Mouse (Mus musculus) kidney, postnatal 0 days (tissue): ENCODE results near the gene Hrct1. TPM values are rescaled to one million over a fixed set of nuclear protein-coding genes. Genes with fewer than 3 reads are reported as not detected.
A peak's percentile ranks its signal among the peaks of the same experiment; 100 is the strongest.

ENCODE experiments used
- ATAC-seq: fragments of 200-750 bp; cut with Nextera tagmentation; replicated peaks from 2 replicates; pipeline ENCODE4 v1.8.0; 2017; ENCODE audit warnings: low read depth, moderate number of reproducible peaks, moderate TSS enrichment, moderate library complexity; ENCODE audit not compliant: low FRiP score
- DNase-seq: peaks from one replicate; pipeline ENCODE4 v3.0.0-alpha.2; 2016; ENCODE audit warnings: low spot score
- H3K27ac ChIP-seq: fragments of 300-500 bp; sonication (generic); 2 replicates; pipeline ENCODE4 v1.5.1; 2014; ENCODE audit warnings: mild to moderate bottlenecking
- H3K27me3 ChIP-seq: fragments of 300-500 bp; sonication (generic); 2 replicates; pipeline ENCODE4 v1.6.1; 2014; ENCODE audit warnings: low read length, mixed read lengths; ENCODE audit not compliant: insufficient read depth
- H3K36me3 ChIP-seq: fragments of 300-500 bp; sonication (generic); 2 replicates; pipeline ENCODE4 v1.6.1; 2014; ENCODE audit warnings: low read length, mixed read lengths; ENCODE audit not compliant: insufficient read depth
- H3K4me1 ChIP-seq: fragments of 300-500 bp; sonication (generic); replicated peaks from 2 replicates; pipeline ENCODE4 v1.6.1; 2014; ENCODE audit warnings: antibody characterized with exemption, low read length, mixed read lengths; ENCODE audit not compliant: insufficient read depth
- H3K4me2 ChIP-seq: fragments of 300-500 bp; sonication (generic); 2 replicates; pipeline ENCODE4 v1.6.1; 2014; ENCODE audit warnings: mild to moderate bottlenecking, low read length, moderate library complexity, mixed read lengths
- H3K4me3 ChIP-seq: fragments of 300-500 bp; sonication (generic); replicated peaks from 2 replicates; pipeline ENCODE4 v1.5.1; 2014; ENCODE audit warnings: low read depth, low read length
- H3K9ac ChIP-seq: fragments of 300-500 bp; sonication (generic); 2 replicates; pipeline ENCODE4 v1.6.1; 2014; ENCODE audit warnings: low read depth, low read length
- H3K9me3 ChIP-seq: fragments of 300-500 bp; sonication (generic); replicated peaks from 2 replicates; pipeline ENCODE4 v1.6.1; 2016; ENCODE audit warnings: low read length, inconsistent platforms, mixed read lengths
- CTCF ChIP-seq: IDR thresholded peaks from 2 replicates; pipeline ENCODE4 v1.5.1; 2016; ENCODE audit warnings: antibody characterized with exemption, low read depth, mild to moderate bottlenecking, moderate library complexity
- WGBS: fragments of 180-500 bp; shearing (Covaris S2); extraction: QIAGEN DNeasy Blood & Tissue Kit; methylation state at CpG from one replicate; pipeline ENCODE4 v1.1.7; 2014; 5-methylcytosine and 5-hydroxymethylcytosine counted together
- polyA plus RNA-seq: library from polyadenylated mRNA; unstranded; fragments of >200 nt; fragmentation: Nextera tagmentation; extraction: Ambion mirVana; gene quantifications from 2 replicates; pipeline ENCODE4 v1.2.1, GENCODE M21; 2015

The Hrct1 gene
- polyA plus RNA-seq, 1 experiment from 2014 or later: 3.2 TPM

DNA sequence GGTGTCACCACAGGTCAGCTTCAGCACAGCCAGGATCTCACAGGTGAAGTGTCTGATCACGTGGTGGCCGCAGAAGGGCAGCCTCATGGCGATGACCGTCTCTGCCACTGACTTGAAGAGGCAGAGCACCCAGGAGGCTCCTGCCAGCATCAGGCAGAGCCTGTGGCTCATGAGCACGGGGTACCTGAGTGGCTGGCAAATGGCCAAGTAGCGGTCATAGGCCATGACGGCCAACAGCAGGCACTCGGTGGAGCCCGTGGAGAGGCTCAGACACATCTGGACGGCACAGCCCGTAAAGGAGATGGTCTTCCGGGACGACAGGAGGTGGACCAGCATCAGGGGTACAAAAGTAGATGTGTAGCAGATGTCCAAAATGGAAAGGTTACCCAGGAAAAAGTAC lies 21.0 kb upstream of the Hrct1 start:
- TF ChIP-seq CTCF: no peak
- DNase-seq (no peak), ATAC-seq (no peak)
- Histone ChIP-seq H3K9ac (no peak overlapping the region), H3K4me1 (no peaks in the 10 kb centered on the region), H3K4me2 (no peak overlapping the region), H3K9me3 (no peaks in the 10 kb centered on the region), H3K27me3 (no peaks in the 10 kb centered on the region), H3K4me3 (no peak overlapping the region), H3K36me3 (no peaks in the 10 kb centered on the region), H3K27ac (no peak overlapping the region)
- 67% methylated on average over 13 of the region's 13 CpGs for WGBS

DNA sequence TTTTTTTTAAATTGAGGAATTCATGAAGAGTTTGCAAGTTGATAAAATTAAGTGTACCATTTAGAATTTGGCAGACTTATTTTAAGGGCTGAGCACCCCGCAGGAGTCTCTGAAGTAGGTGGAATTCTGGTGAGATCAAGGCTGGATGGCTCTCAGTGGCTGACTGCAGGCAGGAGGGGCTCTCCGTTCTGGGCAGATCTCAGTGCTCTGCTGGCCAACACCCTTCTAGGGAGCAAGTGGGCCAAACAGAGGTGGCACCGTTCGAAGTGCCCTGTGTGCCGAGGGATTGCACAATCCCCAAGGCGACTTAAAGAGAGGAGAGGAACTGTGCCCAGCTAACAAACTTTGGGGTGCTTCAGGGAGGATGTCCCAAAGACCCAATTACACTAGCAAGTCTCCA lies 17.1 kb upstream of the Hrct1 start, which contains the start of gene Olfr71:
Gene Olfr71 (minus strand): TSS at position 387 of the 400 bp plus-strand sequence.
- H3K27ac ChIP-seq: no peak within 1 kb of the TSS
- no peak for DNase-seq
- ATAC-seq: no peak

DNA sequence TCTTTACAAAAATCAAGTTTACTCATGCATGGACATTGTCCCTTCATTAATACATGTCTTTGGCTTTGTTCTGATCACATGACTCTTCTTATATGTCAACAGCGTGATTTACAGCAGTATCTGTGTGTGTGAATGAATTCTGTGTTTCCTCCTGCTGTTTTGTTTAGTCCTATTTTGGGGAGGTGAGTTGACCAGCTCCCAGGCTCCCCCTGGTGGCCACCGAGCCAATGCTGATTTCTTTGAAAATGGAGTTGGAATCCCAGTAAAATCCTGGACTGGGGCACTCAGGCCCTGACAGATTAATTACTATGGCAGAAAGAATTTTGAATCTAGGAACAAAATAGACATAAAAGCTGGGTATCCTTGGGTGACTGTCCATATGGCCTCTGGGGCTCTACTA lies 15.2 kb upstream of the Hrct1 start:
- peak; percentile 87 for DNase-seq

More for the DNA sequence above, 17.1 kb upstream of the Hrct1 start, which contains the start of gene Olfr71:
- no peaks in the 10 kb centered on the region for H3K27me3 ChIP-seq
- H3K36me3 ChIP-seq: no peaks in the 10 kb centered on the region
- H3K4me2 ChIP-seq: no peak within 1 kb of the TSS
- 81% methylated on average over 6 of the region's 6 CpGs for WGBS
- no peak for TF ChIP-seq CTCF
- H3K9ac ChIP-seq: no peak within 1 kb of the TSS
- no peaks in the 10 kb centered on the region for H3K9me3 ChIP-seq
- no peaks in the 10 kb centered on the region for H3K4me1 ChIP-seq
- H3K4me3 ChIP-seq: no peak within 1 kb of the TSS

DNA sequence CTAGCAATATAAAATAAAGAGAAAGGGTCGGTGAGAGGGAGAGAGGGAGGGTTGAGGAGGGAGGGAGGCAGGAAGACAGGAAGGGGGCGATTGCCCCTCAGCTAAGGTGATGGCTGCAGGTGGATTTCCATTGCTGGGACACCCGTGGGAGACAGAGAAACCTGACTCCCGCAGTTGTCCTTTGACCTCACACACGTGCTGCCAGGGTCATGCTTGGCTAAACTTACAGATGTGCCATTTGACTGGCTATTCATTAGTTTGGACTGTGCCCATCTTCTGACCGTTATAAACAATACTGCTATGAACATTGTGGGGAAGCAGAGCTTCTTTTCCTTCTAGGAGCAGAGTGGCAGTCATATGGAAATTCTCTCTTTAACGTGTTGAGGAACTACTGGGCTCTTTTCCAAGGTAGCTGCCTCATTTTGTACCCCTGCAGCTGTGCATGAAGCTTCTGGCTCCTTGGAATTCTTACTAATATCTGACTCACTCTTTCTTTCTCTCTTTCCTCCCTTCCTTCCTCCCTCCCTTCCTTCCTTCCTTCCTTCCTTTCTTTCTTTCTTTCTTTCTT lies 13.3 kb upstream of the Hrct1 start:
- Histone ChIP-seq H3K36me3 (no peaks in the 10 kb centered on the region), H3K27me3 (no peaks in the 10 kb centered on the region), H3K27ac (no peak overlapping the region), H3K9me3 (no peaks in the 10 kb centered on the region), H3K4me3 (no peak overlapping the region), H3K4me1 (no peaks in the 10 kb centered on the region), H3K4me2 (no peak overlapping the region), H3K9ac (no peak overlapping the region)
- WGBS: 11% methylated on average over 7 of the region's 7 CpGs
- ATAC-seq (peak; percentile 25; the same call in 1 of the 2 replicates), DNase-seq (peak; percentile 69)
- TF ChIP-seq CTCF: no peak

More for the DNA sequence above, 15.2 kb upstream of the Hrct1 start:
- no peaks in the 10 kb centered on the region for H3K27me3 ChIP-seq
- TF ChIP-seq CTCF: peak; percentile 95
- H3K36me3 ChIP-seq: no peaks in the 10 kb centered on the region
- H3K9me3 ChIP-seq: no peaks in the 10 kb centered on the region
- H3K4me1 ChIP-seq: no peaks in the 10 kb centered on the region
- H3K9ac ChIP-seq: no peak overlapping the region
- no peak for ATAC-seq
- H3K27ac ChIP-seq: no peak overlapping the region
- H3K4me2 ChIP-seq: no peak overlapping the region
- WGBS: 1% methylated on average over 2 of the region's 2 CpGs
- H3K4me3 ChIP-seq: no peak overlapping the region

DNA sequence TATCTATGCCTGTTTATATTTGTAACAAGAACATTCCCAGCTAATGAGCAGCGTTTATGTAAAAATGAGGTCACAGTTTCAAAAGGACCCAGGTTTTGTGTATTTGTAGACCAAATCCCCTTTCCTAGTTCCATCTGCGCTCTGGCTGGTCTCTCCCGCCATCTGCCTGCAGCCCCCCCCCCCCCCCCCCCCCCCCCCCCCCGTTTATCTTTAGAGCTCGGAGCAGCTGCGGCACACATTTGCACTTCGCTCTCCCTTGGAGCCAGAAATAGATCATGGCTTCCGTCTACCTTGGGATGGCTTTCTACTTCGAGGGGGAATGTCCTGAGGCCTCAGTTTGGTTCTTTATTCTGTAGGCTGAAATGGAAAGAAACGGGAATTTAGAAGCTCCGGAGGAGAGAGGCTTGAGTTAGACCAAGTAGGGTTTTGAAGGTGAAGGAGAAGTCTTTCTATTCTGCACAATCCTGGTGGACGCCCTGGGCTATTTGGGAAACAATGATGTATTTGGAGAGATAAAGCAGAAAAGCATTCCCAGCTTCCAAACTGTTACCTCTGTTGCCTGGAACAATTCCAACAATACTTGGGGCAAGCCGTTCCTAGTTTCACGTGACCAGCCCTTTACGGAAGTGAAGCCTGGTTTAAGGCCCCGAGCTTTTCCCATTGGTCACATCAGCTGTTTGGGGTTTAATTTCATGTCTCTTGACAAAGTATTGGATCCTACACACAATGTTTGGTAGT lies 6.3 kb upstream of the Hrct1 start:
- ATAC-seq: no peak
- no peaks in the 10 kb centered on the region for H3K9me3 ChIP-seq
- TF ChIP-seq CTCF: no peak
- no peak overlapping the region for H3K4me2 ChIP-seq
- no peak overlapping the region for H3K27ac ChIP-seq
- H3K9ac ChIP-seq: no peak overlapping the region
- DNase-seq: no peak
- WGBS: 61% methylated on average over 15 of the region's 16 CpGs
- H3K4me3 ChIP-seq: no peak overlapping the region
- no peaks in the 10 kb centered on the region for H3K4me1 ChIP-seq
- no peaks in the 10 kb centered on the region for H3K36me3 ChIP-seq
- no peaks in the 10 kb centered on the region for H3K27me3 ChIP-seq

DNA sequence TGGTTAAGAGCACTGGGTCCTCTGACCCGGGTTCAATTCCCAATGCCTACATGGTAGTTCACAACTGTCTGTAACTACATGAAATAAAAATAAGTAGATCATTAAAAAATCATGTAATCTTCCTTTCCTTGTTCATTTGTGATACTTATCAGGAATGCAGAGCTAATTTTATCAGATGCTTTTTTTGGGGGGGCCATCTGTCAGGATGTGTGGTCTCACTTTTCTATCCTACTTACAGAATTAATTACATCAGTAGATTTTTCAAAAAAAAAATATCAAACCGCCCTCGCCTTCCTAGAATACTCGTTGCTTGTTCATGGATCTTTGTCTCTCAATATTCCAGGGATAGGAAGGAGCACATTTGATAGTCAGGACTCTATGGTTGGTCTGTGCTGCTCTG lies 4.8 kb upstream of the Hrct1 start:
- no peak for TF ChIP-seq CTCF
- no peak overlapping the region for H3K4me2 ChIP-seq
- H3K27me3 ChIP-seq: no peaks in the 10 kb centered on the region
- no peak overlapping the region for H3K9ac ChIP-seq
- 86% methylated on average over 4 of the region's 4 CpGs for WGBS
- DNase-seq (no peak), ATAC-seq (no peak)
- no peaks in the 10 kb centered on the region for H3K36me3 ChIP-seq
- H3K9me3 ChIP-seq: no peaks in the 10 kb centered on the region
- no peak overlapping the region for H3K27ac ChIP-seq
- H3K4me1 ChIP-seq: 0 out of 2 replicates have a peak, but pooled peaks cover 3% of the 10 kb centered on the region
- H3K4me3 ChIP-seq: no peak overlapping the region
